Mouse (Mus musculus): ENCODE measurements at regions not wholly inside any gene's neighbourhood (a gene's known extent, or its start where the extent isn't known, plus 50 kb on each side); places are given as distances from the start of the nearest gene placed in this dataset.

DNA sequence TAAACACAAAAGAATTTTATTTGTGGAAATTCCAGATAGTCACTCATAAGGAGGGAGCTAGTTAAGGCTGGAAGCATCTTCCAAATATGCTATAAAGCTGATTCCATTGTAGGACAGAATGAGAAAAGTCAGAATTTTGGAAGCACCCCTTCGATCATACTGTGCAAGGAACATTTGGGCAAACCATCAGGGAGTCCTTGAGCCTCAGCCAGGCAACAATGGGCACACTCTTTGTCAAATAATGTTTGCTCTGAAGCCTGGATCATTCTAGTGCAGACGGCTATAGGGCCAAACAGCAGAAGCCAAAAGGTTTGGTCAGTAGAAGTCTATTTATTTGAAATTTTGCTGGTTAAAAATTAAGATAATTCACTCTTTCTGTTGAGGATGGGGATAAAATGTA, 114.7 kb upstream of the Cadm2 start:
- Histone ChIP-seq H3K9me3 (no peaks in the 10 kb centered on the region), H3K36me3 (replicated peaks) (no peaks in the 10 kb centered on the region), H3K4me3 (no peak overlapping the region), H3K27ac (replicated peaks) (no peak overlapping the region), H3K27me3 (replicated peaks; ENCODE audit: low read depth, poor library complexity, severe bottlenecking) (no peaks in the 10 kb centered on the region), H3K4me1 (no peaks in the 10 kb centered on the region)
- 85% methylated on average over 2 of the region's 2 CpGs for WGBS
- no peak for DNase-seq (ENCODE audit: low spot score)

DNA sequence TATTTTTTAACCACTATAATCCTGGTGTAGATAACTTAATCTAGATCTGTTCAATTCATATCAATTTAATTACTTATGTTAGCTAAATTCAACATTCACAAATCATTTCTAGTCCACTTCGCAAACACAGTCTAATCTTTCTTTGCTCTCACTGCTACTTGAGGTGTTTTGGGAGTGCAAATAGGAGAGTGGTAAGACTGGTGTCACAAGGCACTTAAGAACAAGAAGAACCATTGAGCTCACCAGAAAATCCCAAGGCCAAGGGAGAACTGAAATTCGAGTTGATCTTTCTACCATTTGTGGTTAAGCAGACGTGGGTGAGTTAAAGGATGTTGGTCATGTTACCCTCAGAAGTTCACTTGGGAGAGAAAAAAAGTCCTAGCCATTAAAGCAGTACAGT, 77.9 kb upstream of the Cadm2 start:
- WGBS: 70% methylated on average over 3 of the region's 3 CpGs
- DNase-seq (ENCODE audit: low spot score): no peak
- no peaks in the 10 kb centered on the region for H3K36me3 ChIP-seq (replicated peaks)

More for the DNA sequence above, 77.9 kb upstream of the Cadm2 start:
- no peak overlapping the region for H3K4me3 ChIP-seq
- no peak overlapping the region for H3K27ac ChIP-seq (replicated peaks)
- H3K9me3 ChIP-seq: no peaks in the 10 kb centered on the region
- no peaks in the 10 kb centered on the region for H3K4me1 ChIP-seq
- no peaks in the 10 kb centered on the region for H3K27me3 ChIP-seq (replicated peaks; ENCODE audit: low read depth, poor library complexity, severe bottlenecking)
